Mouse (Mus musculus) CD8-positive naive resting alpha-beta T cell, adult 2 months (primary cell): ENCODE measurements around the gene Ces2g.

Experiments
- DNase-seq, 2 experiments: peaks; one replicate each; pipeline ENCODE4 v3.0.0; 2022; ENCODE audit warnings: low read depth in 2 of 2, low spot score in 2 of 2

The Ces2g gene

DNA sequence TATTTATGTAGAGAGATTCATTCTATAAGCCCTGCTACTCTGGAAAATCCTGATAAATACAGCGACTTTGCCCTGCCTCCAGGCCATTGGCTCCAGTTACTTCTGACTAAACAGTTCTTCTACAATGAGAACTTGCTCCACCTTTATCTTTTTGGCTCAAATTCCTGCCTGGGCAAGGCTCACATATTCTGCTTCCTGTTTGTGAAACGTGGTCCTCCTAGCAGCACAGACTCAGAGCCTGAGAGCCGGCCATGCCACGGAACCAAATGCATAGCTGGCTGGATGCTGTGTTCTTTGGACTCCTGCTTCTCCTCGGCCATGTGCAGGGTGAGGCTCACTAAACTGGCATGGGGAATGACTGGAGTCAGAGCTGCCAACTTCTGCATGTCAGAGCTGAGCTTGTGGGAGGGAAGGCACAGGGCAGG is at the start of gene Ces2g:
Ces2g (plus strand) TSS at position 182 of the 425 bp plus-strand sequence.
- DNase-seq: no peak

DNA sequence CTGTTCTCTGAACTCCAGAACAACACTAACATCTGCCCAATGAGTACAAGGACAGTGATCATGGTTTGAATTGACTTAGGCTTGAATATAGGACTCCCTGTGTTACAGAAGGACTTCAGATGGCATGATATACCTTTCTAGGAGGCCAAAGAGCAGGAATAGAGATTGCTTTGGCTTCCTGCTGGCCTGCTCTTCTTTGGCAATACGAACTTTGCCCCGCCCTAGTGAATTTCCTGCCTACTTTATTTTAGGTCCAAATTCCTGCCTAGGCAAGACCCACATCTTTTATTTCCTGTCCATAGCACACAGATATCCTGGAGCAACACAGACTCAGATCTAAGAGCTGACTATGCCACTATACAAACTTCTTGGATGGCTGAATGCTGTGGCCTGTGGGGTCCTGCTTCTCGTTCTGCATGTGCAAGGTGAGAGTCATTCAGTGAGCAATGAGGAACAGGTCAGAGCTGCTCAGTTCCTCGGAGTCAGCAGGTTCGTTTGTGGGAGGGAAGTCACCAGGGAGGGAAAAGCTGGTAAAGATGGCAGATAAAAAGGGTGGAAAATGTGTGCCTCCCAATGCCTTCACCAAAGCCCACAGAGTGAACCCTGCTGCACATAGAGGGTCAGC is 35.4 kb upstream of the Ces2g start, which contains the start of gene Ces2e:
Ces2e (plus strand) TSS at position 289 of the 625 bp plus-strand sequence.
- DNase-seq: no peak

DNA sequence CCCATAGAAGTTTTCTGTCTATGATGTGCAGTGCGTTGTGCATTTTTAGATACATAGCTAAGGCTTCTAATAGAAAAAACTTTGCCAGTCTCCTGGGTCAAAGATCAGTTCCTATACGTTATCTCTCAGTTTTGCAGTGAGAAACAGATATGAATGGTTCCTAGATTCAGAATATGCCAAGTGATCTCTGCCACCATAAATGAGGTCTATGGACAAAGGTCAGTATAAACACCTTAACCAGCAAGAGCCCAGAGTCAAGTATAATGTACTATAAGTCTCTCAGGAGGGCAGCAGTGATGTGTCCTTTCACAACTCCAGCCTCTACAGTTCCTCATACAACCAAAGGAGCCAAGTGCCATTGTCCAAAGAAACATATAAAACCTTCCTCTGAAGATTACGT is 34.2 kb upstream of the Ces2g start:
- DNase-seq: no peak

DNA sequence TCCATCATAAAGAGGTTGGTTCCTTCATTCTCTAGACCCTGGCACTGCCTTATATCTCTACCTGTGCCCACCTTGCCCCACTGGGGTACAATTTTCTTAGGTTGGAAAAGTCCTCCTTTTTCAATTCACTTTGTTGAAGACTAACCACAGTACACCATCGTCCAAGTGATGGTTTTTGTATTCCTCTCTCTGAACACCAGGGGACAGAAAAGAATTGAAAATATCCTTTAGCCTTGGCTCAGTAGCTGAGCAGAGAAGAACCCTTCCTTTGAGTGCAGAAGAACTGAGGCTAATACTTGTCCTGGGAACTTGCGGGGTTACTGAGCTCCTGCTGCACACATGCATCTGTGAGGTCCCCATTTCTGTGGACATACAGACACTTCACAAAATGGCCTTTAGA is 16.9 kb upstream of the Ces2g start:
- DNase-seq: no peak

DNA sequence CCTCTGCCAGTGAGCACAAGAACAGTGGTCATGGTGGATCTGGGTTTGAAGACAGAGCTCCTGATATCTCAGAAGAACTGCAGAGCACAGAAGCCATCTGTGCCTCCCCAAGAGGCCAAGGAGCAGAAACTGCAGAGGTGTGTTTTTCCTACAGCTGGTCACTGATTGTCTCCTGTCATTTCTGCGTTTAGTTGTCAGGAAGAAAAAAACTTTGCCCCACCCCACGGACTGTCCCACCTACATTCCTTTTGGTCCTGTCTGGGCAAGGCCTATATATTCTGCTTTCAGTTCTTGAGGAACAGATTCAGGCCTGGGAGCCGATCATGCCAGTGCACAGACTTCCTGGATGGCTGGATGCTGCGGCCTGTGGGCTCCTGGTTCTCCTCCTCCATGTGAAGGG is 14.5 kb upstream of the Ces2g start, which contains the start of gene Ces2f:
Ces2f (plus strand) TSS at position 301 of the 400 bp plus-strand sequence.
- no peak for DNase-seq

DNA sequence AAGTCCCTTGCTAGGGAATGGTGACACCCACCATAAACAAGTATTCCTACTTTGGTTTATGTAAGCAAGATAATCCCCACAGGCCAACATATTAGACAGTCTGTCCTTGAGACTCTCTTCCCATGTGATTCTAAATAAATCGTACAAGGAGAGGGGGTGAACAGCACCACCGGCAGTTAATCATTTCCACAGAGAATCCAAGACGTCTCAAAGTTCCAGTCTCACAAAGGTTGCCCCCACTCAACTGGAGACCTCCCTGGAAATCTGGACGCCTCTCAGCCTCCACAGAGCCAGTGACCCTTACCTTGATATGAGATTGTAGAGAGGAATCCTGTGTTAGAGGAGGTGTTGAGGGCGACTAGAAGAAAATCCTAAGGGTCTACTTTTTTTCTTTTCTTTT is 12.5 kb upstream of the Ces2g start:
- DNase-seq: no peak

DNA sequence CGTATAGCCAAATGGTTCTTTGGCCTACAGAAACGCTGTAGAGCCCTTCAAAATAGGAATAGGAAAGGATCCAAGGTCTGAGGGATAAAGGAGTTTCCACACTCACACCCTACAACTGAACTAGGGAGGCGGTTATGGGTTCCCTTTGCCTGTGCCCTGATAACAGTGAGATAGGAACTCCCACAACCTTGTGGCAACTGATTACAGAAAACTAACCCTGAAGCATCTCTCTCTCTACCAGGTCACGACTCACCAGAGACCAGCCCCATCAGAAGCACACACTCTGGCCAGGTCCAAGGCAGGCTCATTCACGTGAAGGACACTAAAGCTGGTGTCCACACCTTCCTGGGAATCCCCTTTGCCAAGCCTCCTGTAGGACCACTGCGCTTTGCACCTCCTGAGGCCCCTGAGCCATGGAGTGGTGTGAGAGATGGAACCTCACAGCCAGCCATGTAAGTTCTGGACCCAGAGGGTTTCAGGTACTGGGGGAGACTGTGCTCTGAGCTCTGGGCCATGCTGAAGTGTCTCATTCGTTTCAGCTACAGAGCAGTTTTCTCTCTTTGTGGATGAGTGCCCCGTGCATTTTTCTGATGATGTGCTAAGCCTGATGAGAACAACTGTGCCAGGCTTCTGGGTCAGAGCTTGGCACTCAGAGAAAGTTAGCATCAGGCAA is 847 bp downstream of the Ces2g start:
- DNase-seq: no peak

DNA sequence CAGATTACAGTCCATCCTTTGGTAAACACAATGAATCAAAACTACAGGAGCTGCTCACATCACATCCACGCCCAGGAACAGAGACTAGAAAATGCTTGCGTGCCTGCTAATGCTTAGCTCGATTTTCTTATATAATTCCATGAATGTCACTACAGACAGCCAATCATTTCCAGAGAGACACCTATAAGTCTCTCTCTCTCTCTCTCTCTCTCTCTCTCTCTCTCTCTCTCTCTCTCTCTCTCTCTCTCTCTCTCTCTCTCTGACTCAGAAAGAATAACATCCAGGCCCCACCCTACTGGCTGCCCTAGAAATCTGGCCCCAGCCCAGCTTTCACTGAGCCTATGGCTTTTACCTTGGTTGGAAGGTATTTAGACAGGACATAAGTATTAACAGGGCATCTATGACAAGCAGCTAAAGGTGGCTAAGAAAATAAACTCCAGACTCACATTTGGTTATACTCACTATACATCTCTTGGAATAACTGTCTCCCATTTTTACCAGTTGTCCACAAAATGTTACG is 1.9 kb downstream of the Ces2g start:
- no peak for DNase-seq

DNA sequence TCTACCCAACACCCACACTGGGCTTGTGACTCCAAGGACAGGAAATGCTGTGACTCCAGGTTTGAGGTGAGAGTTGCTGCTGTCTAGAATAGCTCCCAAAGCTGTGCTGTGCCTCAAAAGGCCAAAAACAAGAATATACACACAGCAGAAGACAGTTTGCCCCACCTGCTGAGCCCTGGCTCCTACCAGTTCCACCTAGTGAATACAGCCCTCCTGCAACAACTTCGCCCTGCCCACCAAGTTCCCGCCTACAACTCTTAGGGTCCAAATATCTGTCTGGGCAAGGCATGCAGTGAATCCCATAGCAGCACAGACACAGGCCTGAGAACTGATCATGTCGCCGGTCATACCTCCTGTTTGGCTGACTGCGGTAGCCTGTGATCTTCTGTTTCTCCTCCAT is 22.6 kb downstream of the Ces2g start:
- DNase-seq: no peak

DNA sequence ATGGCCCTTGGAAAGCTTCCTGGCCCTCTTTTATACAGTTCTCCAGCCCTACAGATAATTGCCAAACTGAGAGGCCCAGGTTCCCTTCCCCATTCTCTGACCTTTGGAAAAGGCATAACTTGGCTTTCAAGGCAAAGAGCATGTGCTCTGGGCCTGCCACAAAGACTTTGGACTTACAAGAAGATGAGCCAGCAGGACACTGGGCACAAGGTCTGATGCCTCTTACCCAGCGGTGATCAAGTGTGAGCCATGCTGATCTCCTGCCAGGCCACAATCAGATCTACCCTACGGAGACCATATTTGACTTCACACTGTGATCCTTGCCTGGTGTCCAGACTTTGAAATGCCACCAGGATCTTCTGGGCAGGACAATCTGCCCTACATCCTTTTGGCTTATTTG is 23.4 kb downstream of the Ces2g start:
- DNase-seq: no peak

DNA sequence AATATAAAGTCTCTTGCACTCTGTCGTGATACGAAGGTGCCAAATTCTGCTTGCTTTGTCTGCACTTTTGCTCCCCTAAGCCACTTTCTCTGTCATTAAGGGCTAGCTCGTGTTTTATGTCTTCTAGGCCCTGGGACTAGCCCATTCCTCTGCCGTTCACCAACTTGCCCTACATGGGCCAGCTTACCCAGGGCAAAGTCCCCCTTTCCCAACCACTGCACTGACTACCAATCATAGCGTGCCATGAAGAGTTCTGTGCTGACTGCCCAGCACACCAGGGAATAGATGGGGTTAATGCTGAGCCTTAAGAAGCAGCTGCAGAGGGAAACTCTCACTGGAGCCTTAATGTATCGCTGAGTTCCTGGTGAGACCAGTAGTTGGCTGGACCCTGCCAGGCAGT is 36.7 kb downstream of the Ces2g start:
- DNase-seq: no peak

DNA sequence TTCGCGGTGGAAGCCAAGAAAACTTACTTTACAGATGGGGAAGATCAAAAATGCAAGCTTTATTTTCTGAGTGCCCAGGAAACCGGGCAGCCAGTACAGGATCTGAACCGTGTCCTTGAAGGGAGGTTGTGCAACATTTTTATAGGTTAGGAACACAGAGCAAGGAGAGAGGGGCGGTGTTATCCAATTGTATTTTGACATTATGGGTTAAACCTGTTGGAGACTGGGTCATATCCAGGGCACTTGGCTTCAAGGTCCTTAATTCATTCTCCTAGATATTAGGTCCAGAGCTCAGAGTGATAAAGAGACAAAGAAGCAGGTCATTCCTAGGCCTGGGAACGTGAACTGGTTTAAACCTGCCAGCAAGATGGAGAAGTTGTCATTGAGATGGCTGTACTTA is 37.7 kb downstream of the Ces2g start:
- no peak for DNase-seq

DNA sequence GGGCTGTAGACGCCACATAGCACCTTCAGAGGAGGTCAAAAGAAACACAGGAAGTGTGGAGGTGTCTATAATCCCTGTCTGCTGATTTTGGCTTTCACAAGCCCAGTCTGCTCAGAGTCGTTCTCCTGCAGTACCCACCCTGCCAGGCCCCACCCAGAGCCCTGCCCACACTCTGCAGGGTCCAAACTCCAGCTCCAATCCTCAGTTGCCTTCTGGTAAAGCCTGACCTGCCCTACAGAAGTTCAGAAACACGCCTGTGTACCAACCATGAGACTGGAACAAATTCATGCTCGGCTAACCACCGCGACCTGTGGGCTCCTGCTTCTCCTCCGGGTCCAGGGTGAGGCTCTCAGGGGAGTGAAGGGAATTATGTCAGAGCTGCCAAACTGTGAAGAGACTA is 39.1 kb downstream of the Ces2g start, which contains the start of gene Ces2h:
Ces2h (plus strand) TSS at position 268 of the 400 bp plus-strand sequence.
- no peak for DNase-seq

DNA sequence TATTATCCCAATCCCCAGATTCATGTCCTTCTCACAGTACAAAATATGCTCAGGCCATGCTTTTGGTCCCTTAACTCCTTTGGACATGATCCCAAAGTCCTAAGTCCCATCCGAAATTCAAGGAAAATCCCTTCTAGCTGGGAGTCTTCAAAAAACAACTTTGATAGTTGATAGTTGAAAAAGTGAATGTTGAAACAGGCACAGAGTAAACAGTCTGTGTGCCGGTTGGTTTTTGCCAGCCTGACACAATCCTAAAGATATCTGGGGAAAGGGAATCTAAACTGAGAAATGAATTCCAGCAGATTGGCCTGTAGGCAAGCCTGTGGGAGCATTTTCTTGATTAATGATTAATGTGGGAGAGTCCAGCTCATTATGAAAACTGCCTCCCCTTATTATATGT is 48.5 kb downstream of the Ces2g start:
- DNase-seq: no peak

DNA sequence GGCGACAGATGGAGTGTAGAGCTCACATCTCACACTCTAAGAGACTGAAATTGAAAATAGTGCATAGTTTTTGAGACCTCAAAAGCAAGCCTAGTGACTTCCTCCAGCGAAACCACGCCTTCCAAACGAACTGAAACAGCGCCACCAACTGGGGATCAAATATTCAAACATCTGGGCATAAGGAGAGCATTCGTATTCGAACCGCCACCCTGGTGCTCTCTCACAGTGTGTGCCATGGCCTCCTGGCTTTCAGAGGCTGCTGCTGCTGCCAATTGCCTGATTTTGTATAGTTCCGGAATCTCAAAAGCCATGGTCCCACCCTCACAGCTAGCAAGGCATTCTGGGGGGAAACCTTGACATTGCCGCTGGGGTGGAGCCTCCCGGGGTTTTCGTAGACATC is 49.6 kb downstream of the Ces2g start:
- DNase-seq: no peak

DNA sequence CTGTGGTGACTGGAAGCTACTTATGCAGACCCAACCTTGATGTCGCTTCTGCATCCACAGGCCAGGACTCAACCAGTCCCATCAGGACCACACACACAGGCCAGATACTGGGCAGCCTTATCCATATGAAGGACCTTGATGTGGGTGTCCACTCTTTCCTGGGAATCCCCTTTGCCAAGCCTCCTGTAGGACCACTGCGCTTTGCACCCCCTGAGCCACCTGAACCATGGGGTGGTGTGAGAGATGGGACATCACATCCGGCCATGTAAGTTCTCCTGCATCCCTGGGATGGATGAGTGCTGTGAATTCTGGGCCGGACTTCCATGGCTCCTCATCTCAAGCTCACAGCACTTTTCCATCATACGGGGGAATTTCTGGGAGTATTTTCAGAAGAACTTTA is 52.9 kb downstream of the Ces2g start:
- no peak for DNase-seq
